12 mouse cellular contexts compared by ENCODE assay signal in the genomic region with DNA sequence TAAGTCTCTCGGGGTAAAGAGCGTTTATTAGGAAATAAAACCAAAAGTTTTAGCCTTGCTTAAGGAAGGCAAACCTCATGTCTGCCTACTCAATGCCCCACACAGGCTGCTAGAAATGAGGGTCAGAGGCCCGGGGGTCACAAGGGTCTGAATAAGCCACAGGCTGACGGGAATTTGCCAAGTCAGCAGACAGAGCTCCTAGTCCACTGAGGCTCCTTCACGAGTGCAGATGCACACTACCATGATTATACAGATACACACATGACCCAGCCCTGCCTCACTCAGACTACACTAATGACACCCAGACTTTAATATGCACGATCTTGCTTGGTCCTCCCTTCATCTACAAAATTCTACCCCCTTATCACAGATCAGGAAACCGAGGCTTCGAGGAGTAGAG. TPM values are rescaled to one million over a fixed set of nuclear protein-coding genes. Genes with fewer than 3 reads are reported as not detected.
A peak's percentile ranks its signal among the peaks of the same experiment; 100 is the strongest.
DNase-seq lines count a peak whose midpoint lies in the region; ATAC-seq and TF ChIP-seq lines count a peak whose summit lies in the region.
"Had no signal": no experiment of that assay in that cellular context is flagged by ENCODE, and none has a peak within 500 bp of the region (broad histone marks: within the 10 kb centered on the region; RNA-seq: fewer than 3 reads in every experiment).

No protein-coding gene starts in this region.

- H3K9me3 ChIP-seq in kidney, embryonic 16.5 days (ENCODE audit: low read length) = no peaks in the 10 kb centered on the region
- no peaks in the 10 kb centered on the region for H3K9me3 ChIP-seq in ES-Bruce4 (replicated peaks; ENCODE audit: control insufficient read depth, insufficient read depth, low read length, poor library complexity, severe bottlenecking)
- H3K9me3 ChIP-seq in forebrain, embryonic 12.5 days = 0 out of 2 replicates have a peak, but pooled peaks cover 3% of the 10 kb centered on the region
- no peaks in the 10 kb centered on the region for H3K9me3 ChIP-seq in liver, embryonic 14.5 days (ENCODE audit: control insufficient read depth, low read length)

- no peak for ATAC-seq in kidney, embryonic 16.5 days (ENCODE audit: low FRiP score, low TSS enrichment)
- ATAC-seq in forebrain, embryonic 12.5 days (ENCODE audit: low FRiP score) = no peak
- ATAC-seq in liver, embryonic 14.5 days (ENCODE audit: insufficient read depth) = peak; percentile 2; the same call in 1 of the 2 replicates
- no peak for ATAC-seq in erythroid progenitor cell, adult 5-6 weeks (replicated peaks; ENCODE audit: low FRiP score, poor library complexity, severe bottlenecking)

- H3K27ac ChIP-seq in kidney, embryonic 16.5 days (ENCODE audit: low read length) = 0 out of 2 replicates have a peak overlapping the region, but pooled peaks have one; percentile 26
- H3K27ac ChIP-seq in kidney, adult 2 months (ENCODE audit: insufficient read depth, low read depth, low read length) = no peak overlapping the region
- H3K27ac ChIP-seq in ES-Bruce4 (ENCODE audit: insufficient read depth, low read length) = peak overlapping the region; percentile 7; the same call in 1 of the 2 replicates
- no peak overlapping the region; the same call in 1 of the 2 replicates for H3K27ac ChIP-seq in forebrain, embryonic 12.5 days
- peak overlapping the region; percentile 85 for H3K27ac ChIP-seq in liver, embryonic 14.5 days

- no peak overlapping the region; the same call in 1 of the 2 replicates for H3K4me2 ChIP-seq in kidney, embryonic 16.5 days (replicated peaks; ENCODE audit: low read depth, low read length)
- H3K4me2 ChIP-seq in forebrain, embryonic 12.5 days = peak overlapping the region; percentile 35
- H3K4me2 ChIP-seq in liver, embryonic 14.5 days (ENCODE audit: low read depth) = peak overlapping the region; percentile 89

- TF ChIP-seq POLR2A in kidney, adult 2 months (IDR thresholded peaks at IDR 0.05; ENCODE audit: low read depth, low read length) = no peak
- no peak for TF ChIP-seq POLR2A in ES-Bruce4 (IDR thresholded peaks at IDR 0.05; ENCODE audit: insufficient read depth, low read length)

- no peak for DNase-seq in kidney, adult 2 months
- no peak for DNase-seq in liver, embryonic 14.5 days (ENCODE audit: low read depth in 3 of 3, low spot score in 3 of 3)
- DNase-seq in left cerebral cortex, adult 9 months (ENCODE audit: low spot score in 2 of 2) = no peak
- DNase-seq in right cerebral cortex, postnatal 25 days = no peak
- DNase-seq: adrenal gland, postnatal 14 days; cerebellum, postnatal 10 days; layer of hippocampus, postnatal 36 days; thymus, postnatal 25 days had no signal

- H3K27me3 ChIP-seq in kidney, embryonic 16.5 days (ENCODE audit: insufficient read depth, low read length) = peaks cover 4% of the 10 kb centered on the region; the same call in 1 of the 2 replicates
- no peaks in the 10 kb centered on the region for H3K27me3 ChIP-seq in kidney, adult 2 months (replicated peaks; ENCODE audit: control insufficient read depth, insufficient read depth, low read length)
- no peaks in the 10 kb centered on the region for H3K27me3 ChIP-seq in ES-Bruce4 (ENCODE audit: control insufficient read depth, insufficient read depth, low read length, poor library complexity, severe bottlenecking)
- no peaks in the 10 kb centered on the region for H3K27me3 ChIP-seq in forebrain, embryonic 12.5 days
- no peaks in the 10 kb centered on the region for H3K27me3 ChIP-seq in liver, embryonic 14.5 days (ENCODE audit: control insufficient read depth, insufficient read depth, low read length)

- 52% methylated on average over 8 of the region's 8 CpGs for WGBS in kidney, embryonic 16.5 days
- 56% methylated on average over 8 of the region's 8 CpGs for WGBS in kidney, adult 2 months
- 62% methylated on average over 8 of the region's 8 CpGs for WGBS in forebrain, embryonic 12.5 days
- WGBS in liver, embryonic 14.5 days (ENCODE audit: insufficient replicate concordance) = 37% methylated on average over 8 of the region's 8 CpGs

- peaks cover 39% of the 10 kb centered on the region for H3K4me1 ChIP-seq in kidney, embryonic 16.5 days (ENCODE audit: insufficient read depth, low read length)
- peaks cover 3% of the 10 kb centered on the region; the same call in 1 of the 2 replicates for H3K4me1 ChIP-seq in kidney, adult 2 months (ENCODE audit: control insufficient read depth, insufficient read depth, low read length)
- H3K4me1 ChIP-seq in ES-Bruce4 (ENCODE audit: control insufficient read depth, insufficient read depth, low read length) = peaks cover 19% of the 10 kb centered on the region
- peaks cover 63% of the 10 kb centered on the region for H3K4me1 ChIP-seq in forebrain, embryonic 12.5 days
- H3K4me1 ChIP-seq in liver, embryonic 14.5 days (replicated peaks; ENCODE audit: control insufficient read depth in 2 of 2, insufficient read depth in 2 of 2, low read length in 1 of 2) = peaks cover 27 to 31% of the 10 kb centered on the region in 2 experiments

- peaks cover 7% of the 10 kb centered on the region for H3K36me3 ChIP-seq in kidney, embryonic 16.5 days (ENCODE audit: insufficient read depth, low read length)
- H3K36me3 ChIP-seq in kidney, adult 2 months (ENCODE audit: control insufficient read depth, insufficient read depth, low read length) = no peaks in the 10 kb centered on the region
- H3K36me3 ChIP-seq in ES-Bruce4 (ENCODE audit: control insufficient read depth, insufficient read depth, low read length, poor library complexity, severe bottlenecking) = peaks cover 3% of the 10 kb centered on the region
- H3K36me3 ChIP-seq in forebrain, embryonic 12.5 days (replicated peaks) = peaks cover 32% of the 10 kb centered on the region
- peaks cover 19% of the 10 kb centered on the region for H3K36me3 ChIP-seq in liver, embryonic 14.5 days (replicated peaks; ENCODE audit: control insufficient read depth, insufficient read depth, low read depth)

- no peak overlapping the region for H3K4me3 ChIP-seq in kidney, embryonic 16.5 days (ENCODE audit: low read length)
- H3K4me3 ChIP-seq in kidney, adult 2 months (ENCODE audit: insufficient read depth, low read depth, low read length) = no peak overlapping the region
- no peak overlapping the region for H3K4me3 ChIP-seq in ES-Bruce4 (ENCODE audit: low read depth, low read length)
- H3K4me3 ChIP-seq in forebrain, embryonic 12.5 days (replicated peaks) = no peak overlapping the region
- peak overlapping the region; percentile 27 to 81; a peak in 3 of 4 replicates for H3K4me3 ChIP-seq in liver, embryonic 14.5 days (ENCODE audit: insufficient read depth in 1 of 2, low read depth in 2 of 2, low read length in 2 of 2)

- H3K9ac ChIP-seq in kidney, embryonic 16.5 days (replicated peaks; ENCODE audit: low read length) = no peak overlapping the region
- no peak overlapping the region for H3K9ac ChIP-seq in ES-Bruce4 (ENCODE audit: low read depth, poor library complexity, severe bottlenecking)
- H3K9ac ChIP-seq in forebrain, embryonic 12.5 days = no peak overlapping the region
- peak overlapping the region; percentile 31 for H3K9ac ChIP-seq in liver, embryonic 14.5 days (replicated peaks)

- no peak for TF ChIP-seq CTCF in kidney, adult 2 months (conservative IDR thresholded peaks at IDR 0.05; ENCODE audit: insufficient read depth, insufficient read length, low read depth, low read length)
- TF ChIP-seq CTCF in ES-Bruce4 (IDR thresholded peaks at IDR 0.05; ENCODE audit: low read depth, low read length) = no peak
- TF ChIP-seq CTCF in liver, embryonic 14.5 days (IDR thresholded peaks at IDR 0.05; ENCODE audit: low read depth) = no peak

- TF ChIP-seq EP300 in ES-Bruce4 (IDR thresholded peaks at IDR 0.05; ENCODE audit: insufficient read depth, low read depth, low read length) = no peak
- TF ChIP-seq EP300 in liver, embryonic 14.5 days (IDR thresholded peaks at IDR 0.05; ENCODE audit: low read depth) = no peak

RNA-seq across cellular contexts. Expression of gene Ccdc88c, which starts 4.0 kb away (rescaled TPM):
- polyA plus RNA-seq in kidney, embryonic 16.5 days (2015; fragmentation: Nextera tagmentation; extraction: Ambion mirVana) = 12.0 and 14.3 TPM in 2 replicates
- 5.4 and 6.6 TPM in 2 replicates for polyA plus RNA-seq in kidney, adult 2 months (2012; rRNA removed)
- polyA plus RNA-seq in ES-Bruce4 (2011; ENCODE audit: insufficient read depth, insufficient read length, low read depth, missing spikeins) = 69.0 and 73.5 TPM in 2 replicates
- polyA plus RNA-seq in forebrain, embryonic 12.5 days (2016; fragmentation: Nextera tagmentation; extraction: Ambion mirVana) = 28.8 and 30.4 TPM in 2 replicates
- polyA plus RNA-seq in liver, embryonic 14.5 days (2012; rRNA removed) = 9.2 and 9.3 TPM in 2 replicates
- 5.3 and 6.2 TPM in 2 replicates for polyA plus RNA-seq in liver, embryonic 14.5 days (2014; fragmentation: Nextera tagmentation; extraction: Ambion mirVana)
- 96.4 and 130 TPM in 2 replicates for total RNA-seq in erythroid progenitor cell, adult 5-6 weeks (2015; ENCODE audit: low replicate concordance)
- total RNA-seq in erythroid progenitor cell, adult 5-6 weeks (2017; ENCODE audit: low replicate concordance) = 189 and 234 TPM in 2 replicates

RNA-seq across cellular contexts. Expression of gene Ppp4r3a, which starts 58.7 kb away (rescaled TPM):
- 31.7 and 36.0 TPM in 2 replicates for polyA plus RNA-seq in kidney, embryonic 16.5 days (2015; fragmentation: Nextera tagmentation; extraction: Ambion mirVana)
- polyA plus RNA-seq in kidney, adult 2 months (2012; rRNA removed) = 9.1 and 10.4 TPM in 2 replicates
- 125 and 144 TPM in 2 replicates for polyA plus RNA-seq in ES-Bruce4 (2011; ENCODE audit: insufficient read depth, insufficient read length, low read depth, missing spikeins)
- 74.8 and 78.0 TPM in 2 replicates for polyA plus RNA-seq in forebrain, embryonic 12.5 days (2016; fragmentation: Nextera tagmentation; extraction: Ambion mirVana)
- polyA plus RNA-seq in liver, embryonic 14.5 days (2012; rRNA removed) = 11.7 and 18.3 TPM in 2 replicates
- 18.8 and 20.9 TPM in 2 replicates for polyA plus RNA-seq in liver, embryonic 14.5 days (2014; fragmentation: Nextera tagmentation; extraction: Ambion mirVana)
- total RNA-seq in erythroid progenitor cell, adult 5-6 weeks (2015; ENCODE audit: low replicate concordance) = 111 and 134 TPM in 2 replicates
- total RNA-seq in erythroid progenitor cell, adult 5-6 weeks (2017; ENCODE audit: low replicate concordance) = 135 and 202 TPM in 2 replicates

Comparison
In these comparisons a context has a peak if more than half of its experiments do, and no peak if none do; other contexts are left out.
1. H3K27ac ChIP-seq: peak in kidney, embryonic 16.5 days (single experiment), ES-Bruce4 (single experiment) and liver, embryonic 14.5 days (single experiment); none in kidney, adult 2 months (single experiment) and forebrain, embryonic 12.5 days (single experiment).
2. H3K4me3 ChIP-seq: peak in liver, embryonic 14.5 days (2 of 2); none in kidney, embryonic 16.5 days (single experiment), kidney, adult 2 months (single experiment), ES-Bruce4 (single experiment) and forebrain, embryonic 12.5 days (single experiment).